Mouse (Mus musculus) olfactory bulb, adult 2 months (tissue): ENCODE measurements around the gene Sh3d21.
A peak's percentile ranks its signal among the peaks of the same experiment; 100 is the strongest.

Experiments
- CTCF ChIP-seq: fragments of 200-500 bp; IDR thresholded peaks from 2 replicates; pipeline ENCODE4 v1.5.1; 2012; ENCODE audit warnings: low read depth, mild to moderate bottlenecking, low read length, moderate library complexity; ENCODE audit not compliant: insufficient read depth
- POLR2A ChIP-seq: fragments of 200-500 bp; IDR thresholded peaks from 2 replicates; pipeline ENCODE4 v1.6.1; 2012; ENCODE audit warnings: mild to moderate bottlenecking, low read depth, low read length, moderate library complexity; ENCODE audit not compliant: insufficient read depth

DNA sequence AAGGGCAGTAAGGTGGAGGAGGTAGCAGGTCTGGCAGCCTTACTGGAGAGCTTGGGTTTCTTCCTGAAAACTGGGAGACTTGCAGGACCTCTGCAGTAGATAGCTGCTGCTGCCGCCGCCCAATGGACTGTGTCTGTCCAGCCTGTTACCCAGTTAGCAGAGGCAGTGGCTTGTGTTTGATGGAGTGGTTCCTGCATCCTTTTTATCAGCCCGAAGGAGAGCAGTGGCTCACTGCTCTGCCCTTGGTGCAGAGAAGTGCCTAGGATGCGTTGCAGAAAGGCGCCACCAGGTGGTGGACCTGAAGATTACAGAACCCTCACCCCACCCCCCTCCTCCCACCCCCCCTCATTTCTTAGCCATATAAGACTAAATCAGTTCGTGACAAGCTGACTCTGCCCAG, 49.3 kb downstream of the Sh3d21 start:
- TF ChIP-seq CTCF = peak; percentile 29; the same call in 1 of the 2 replicates
- no peak for TF ChIP-seq POLR2A
